Mouse (Mus musculus) thymus, adult 2 months (tissue): ENCODE results near the gene Epm2aip1.

Source experiments
- CTCF ChIP-seq: fragments of 200-500 bp; IDR thresholded peaks from 2 replicates; pipeline ENCODE4 v1.5.1; 2012; ENCODE audit warnings: mild to moderate bottlenecking, control low read depth, low read length, moderate library complexity, borderline replicate concordance; ENCODE audit not compliant: control insufficient read depth, poor library complexity, insufficient read depth; ENCODE audit errors: extremely low read depth
- POLR2A ChIP-seq: fragments of 200-500 bp; IDR thresholded peaks from 2 replicates; pipeline ENCODE4 v1.6.1; 2012; ENCODE audit warnings: mild to moderate bottlenecking, low read length, control low read depth, moderate library complexity; ENCODE audit not compliant: control insufficient read depth, poor library complexity, insufficient read depth; ENCODE audit errors: extremely low read depth

DNA sequence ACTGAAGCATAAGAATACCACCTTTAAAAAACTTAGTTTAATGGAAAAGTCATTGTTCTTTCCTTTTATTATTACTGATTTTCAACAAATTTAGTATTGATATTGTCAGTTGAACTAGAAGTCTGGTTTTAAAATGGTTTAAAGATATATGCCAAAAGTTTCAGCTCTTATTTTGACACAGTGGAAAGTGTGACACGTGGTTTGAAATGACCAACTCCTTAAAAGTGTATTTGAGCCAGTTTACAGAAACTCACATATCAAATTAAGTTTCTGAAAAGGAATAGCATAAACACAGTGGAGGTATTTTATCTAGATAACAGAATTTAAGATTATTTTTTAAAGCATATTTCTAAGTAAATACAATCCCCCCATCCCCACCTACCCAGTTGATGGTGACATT lies 2.2 kb downstream of the Epm2aip1 start:
- TF ChIP-seq CTCF (no peak), POLR2A (no peak)
